Mouse (Mus musculus) hindbrain, embryonic 14.5 days (tissue): ENCODE data around the gene Nptn. TPM values are rescaled to one million over a fixed set of nuclear protein-coding genes. Genes with fewer than 3 reads are reported as not detected.
A peak's percentile ranks its signal among the peaks of the same experiment; 100 is the strongest.

ENCODE experiments used
- ATAC-seq: fragments of 200-750 bp; cut with Nextera tagmentation; 2 replicates; pipeline ENCODE4 v1.8.0; 2017; ENCODE audit warnings: moderate number of reproducible peaks, mild to moderate bottlenecking, moderate TSS enrichment, moderate library complexity; ENCODE audit not compliant: low FRiP score
- DNase-seq: peaks from one replicate; pipeline ENCODE4 v3.0.0-alpha.2; 2015; ENCODE audit warnings: low spot score
- H3K27ac ChIP-seq: fragments of 300-500 bp; sonication (generic); 2 replicates; pipeline ENCODE4 v1.5.1; 2014; ENCODE audit warnings: mild to moderate bottlenecking, moderate library complexity
- H3K27me3 ChIP-seq: fragments of 300-500 bp; sonication (generic); 2 replicates; pipeline ENCODE4 v1.6.1; 2014; ENCODE audit warnings: mild to moderate bottlenecking, low read length, mixed read lengths; ENCODE audit not compliant: control insufficient read depth, insufficient read depth
- H3K36me3 ChIP-seq: fragments of 300-500 bp; sonication (generic); replicated peaks from 2 replicates; pipeline ENCODE4 v1.6.1; 2014; ENCODE audit not compliant: control insufficient read depth, insufficient read depth
- H3K4me1 ChIP-seq: fragments of 300-500 bp; sonication (generic); replicated peaks from 2 replicates; pipeline ENCODE4 v1.6.1; 2014; ENCODE audit warnings: antibody characterized with exemption, low read length, mixed read lengths; ENCODE audit not compliant: control insufficient read depth, insufficient read depth
- H3K4me2 ChIP-seq: fragments of 300-500 bp; sonication (generic); replicated peaks from 2 replicates; pipeline ENCODE4 v1.6.1; 2014; ENCODE audit warnings: mild to moderate bottlenecking, moderate library complexity
- H3K4me3 ChIP-seq: fragments of 300-500 bp; sonication (generic); replicated peaks from 2 replicates; pipeline ENCODE4 v1.5.1; 2014; ENCODE audit warnings: mild to moderate bottlenecking, low read length
- H3K9ac ChIP-seq: fragments of 300-500 bp; sonication (generic); 2 replicates; pipeline ENCODE4 v1.6.1; 2014
- H3K9me3 ChIP-seq: fragments of 300-500 bp; sonication (generic); 2 replicates; pipeline ENCODE4 v1.6.1; 2016; ENCODE audit warnings: low read length; ENCODE audit not compliant: control insufficient read depth
- WGBS: fragments of 180-500 bp; shearing (Covaris S2); extraction: QIAGEN DNeasy Blood & Tissue Kit; methylation state at CpG from one replicate; pipeline ENCODE4 v1.1.7; 2014; 5-methylcytosine and 5-hydroxymethylcytosine counted together
- polyA plus RNA-seq: library from polyadenylated mRNA; unstranded; fragments of >200 nt; fragmentation: Nextera tagmentation; extraction: Ambion mirVana; gene quantifications from 2 replicates; pipeline ENCODE4 v1.2.1, GENCODE M21; 2014

Gene Nptn
- polyA plus RNA-seq, 1 experiment from 2014 or later, result 209 TPM

GRCm38 (mm10) chr9:58582581-58583266, 684 bp downstream of the Nptn start:
- Histone ChIP-seq H3K4me3 (peak overlapping the region; percentile 84), H3K27ac (peak overlapping the region; percentile 97), H3K9me3 (no peaks in the 10 kb centered on the region), H3K4me1 (peaks cover 24% of the 10 kb centered on the region), H3K27me3 (no peaks in the 10 kb centered on the region), H3K9ac (peak overlapping the region; percentile 96), H3K4me2 (peak overlapping the region; percentile 72), H3K36me3 (no peaks in the 10 kb centered on the region)
- ATAC-seq, result peak; percentile 67; the same call in 1 of the 2 replicates
- DNase-seq, result peak; percentile 49
- under 1% methylated on average over 41 of the region's 42 CpGs for WGBS

- Histone ChIP-seq H3K36me3 (no peaks in the 10 kb centered on the region), H3K9me3 (no peaks in the 10 kb centered on the region), H3K27me3 (no peaks in the 10 kb centered on the region), H3K27ac (peak overlapping the region; percentile 97), H3K4me1 (peaks cover 24% of the 10 kb centered on the region), H3K9ac (peak overlapping the region; percentile 96), H3K4me3 (peak overlapping the region; percentile 84), H3K4me2 (peak overlapping the region; percentile 72)
- ATAC-seq (no peak), DNase-seq (no peak)
- under 1% methylated on average over 8 of the region's 8 CpGs for WGBS
Observed at GRCm38 (mm10) chr9:58583267-58583641, 1.2 kb downstream of the Nptn start.

- no peaks in the 10 kb centered on the region for H3K9me3 ChIP-seq
- peak overlapping the region; percentile 72 for H3K4me2 ChIP-seq
- 0 out of 2 replicates have a peak overlapping the region, but pooled peaks have one; percentile 28 for H3K9ac ChIP-seq
- no peak for DNase-seq
- peaks cover 24% of the 10 kb centered on the region for H3K4me1 ChIP-seq
- WGBS, result 82% methylated on average over 1 of the region's 1 CpGs
- no peak for ATAC-seq
- no peaks in the 10 kb centered on the region for H3K36me3 ChIP-seq
- no peak overlapping the region for H3K27ac ChIP-seq
- H3K4me3 ChIP-seq, result peak overlapping the region; percentile 84
- no peaks in the 10 kb centered on the region for H3K27me3 ChIP-seq
Observed at GRCm38 (mm10) chr9:58584323-58584722, 2.3 kb downstream of the Nptn start.

GRCm38 (mm10) chr9:58588657-58589056, 6.6 kb downstream of the Nptn start:
- Histone ChIP-seq H3K4me2 (no peak overlapping the region), H3K9ac (no peak overlapping the region), H3K4me3 (no peak overlapping the region), H3K27ac (no peak overlapping the region), H3K27me3 (no peaks in the 10 kb centered on the region), H3K4me1 (peaks cover 16% of the 10 kb centered on the region), H3K36me3 (no peaks in the 10 kb centered on the region), H3K9me3 (no peaks in the 10 kb centered on the region)
- DNase-seq, result no peak
- ATAC-seq, result no peak
- 90% methylated on average over 4 of the region's 4 CpGs for WGBS

GRCm38 (mm10) chr9:58595313-58595712, 13.3 kb downstream of the Nptn start:
- Histone ChIP-seq H3K36me3 (no peaks in the 10 kb centered on the region), H3K27ac (no peak overlapping the region), H3K9me3 (no peaks in the 10 kb centered on the region), H3K4me3 (no peak overlapping the region), H3K4me2 (no peak overlapping the region), H3K9ac (no peak overlapping the region), H3K27me3 (no peaks in the 10 kb centered on the region), H3K4me1 (0 out of 2 replicates have a peak, but pooled peaks cover 4% of the 10 kb centered on the region)
- ATAC-seq, result no peak
- DNase-seq, result no peak
- WGBS, result 95% methylated on average over 1 of the region's 1 CpGs

- H3K9ac ChIP-seq, result no peak overlapping the region
- H3K4me1 ChIP-seq, result no peaks in the 10 kb centered on the region
- H3K4me3 ChIP-seq, result no peak overlapping the region
- WGBS, result 86% methylated on average over 1 of the region's 1 CpGs
- no peaks in the 10 kb centered on the region for H3K27me3 ChIP-seq
- H3K36me3 ChIP-seq, result no peaks in the 10 kb centered on the region
- DNase-seq (no peak), ATAC-seq (no peak)
- H3K9me3 ChIP-seq, result no peaks in the 10 kb centered on the region
- no peak overlapping the region for H3K27ac ChIP-seq
- H3K4me2 ChIP-seq, result no peak overlapping the region
Observed at GRCm38 (mm10) chr9:58613790-58614189, 31.8 kb downstream of the Nptn start.

- Histone ChIP-seq H3K9ac (no peak overlapping the region), H3K4me2 (no peak overlapping the region), H3K27me3 (no peaks in the 10 kb centered on the region), H3K4me1 (no peaks in the 10 kb centered on the region), H3K27ac (no peak overlapping the region), H3K4me3 (no peak overlapping the region), H3K9me3 (no peaks in the 10 kb centered on the region), H3K36me3 (no peaks in the 10 kb centered on the region)
- ATAC-seq (no peak), DNase-seq (no peak)
- WGBS, result 87% methylated on average over 3 of the region's 3 CpGs
Observed at GRCm38 (mm10) chr9:58615064-58615938, 33.3 kb downstream of the Nptn start.

- no peaks in the 10 kb centered on the region for H3K9me3 ChIP-seq
- 91% methylated on average over 1 of the region's 1 CpGs for WGBS
- H3K27me3 ChIP-seq, result no peaks in the 10 kb centered on the region
- H3K4me1 ChIP-seq, result no peaks in the 10 kb centered on the region
- DNase-seq (no peak), ATAC-seq (no peak)
- no peak overlapping the region for H3K4me2 ChIP-seq
- no peak overlapping the region for H3K27ac ChIP-seq
- no peak overlapping the region for H3K4me3 ChIP-seq
- H3K9ac ChIP-seq, result no peak overlapping the region
- H3K36me3 ChIP-seq, result no peaks in the 10 kb centered on the region; the same call in 1 of the 2 replicates
Observed at GRCm38 (mm10) chr9:58623009-58623408, 41.0 kb downstream of the Nptn start.

GRCm38 (mm10) chr9:58627197-58627596, 45.2 kb downstream of the Nptn start:
- H3K36me3 ChIP-seq, result peaks cover 20% of the 10 kb centered on the region
- H3K4me3 ChIP-seq, result no peak overlapping the region
- no peak overlapping the region for H3K4me2 ChIP-seq
- no peak overlapping the region for H3K27ac ChIP-seq
- H3K4me1 ChIP-seq, result no peaks in the 10 kb centered on the region
- no peak for ATAC-seq
- no peaks in the 10 kb centered on the region for H3K27me3 ChIP-seq
- DNase-seq, result no peak
- no peaks in the 10 kb centered on the region for H3K9me3 ChIP-seq
- WGBS, result 88% methylated on average over 2 of the region's 2 CpGs
- no peak overlapping the region for H3K9ac ChIP-seq
